Mouse (Mus musculus): ENCODE data around the gene Ogfod1.

GRCm38 (mm10) chr8:94013026-94013612 lies 23.9 kb upstream of the Ogfod1 start:
- TF ChIP-seq EP300 (IDR thresholded peaks at IDR 0.05; ENCODE audit: insufficient read depth, low read depth, low read length), result no peak
- no peak for TF ChIP-seq POLR2A (IDR thresholded peaks at IDR 0.05; ENCODE audit: insufficient read depth, low read length)

Measured in ES-Bruce4 (cell line).